Mouse (Mus musculus) thymus, postnatal 36 days (tissue): ENCODE measurements around the gene Tex101.
"Not testable (repeated sequence)": the region's sequence is repeated elsewhere in the genome, so short reads cannot be mapped to it uniquely, and the experiment has no call there.

ENCODE experiments used
- DNase-seq, 2 experiments: peaks; one replicate each; pipeline ENCODE4 v3.0.0; 2022; ENCODE audit warnings: mixed read lengths in 2 of 2

Gene Tex101

GRCm38 (mm10) chr7:24630116-24630880 is 46.2 kb downstream of the Tex101 start:
- DNase-seq: no peak

- no peak for DNase-seq
These were observed 46.8 kb downstream of the Tex101 start for GRCm38 (mm10) chr7:24629672-24630071.

- DNase-seq: peak; percentile 81 to 87
These were observed 47.5 kb downstream of the Tex101 start for GRCm38 (mm10) chr7:24628685-24629610.

GRCm38 (mm10) chr7:24622967-24623366 is 53.5 kb downstream of the Tex101 start:
- no peak for DNase-seq

- no peak for DNase-seq
These were observed 55.3 kb downstream of the Tex101 start for GRCm38 (mm10) chr7:24621193-24621592.

GRCm38 (mm10) chr7:24619671-24620397 is 56.6 kb downstream of the Tex101 start:
- DNase-seq: no peak

- not testable (repeated sequence) for DNase-seq
These were observed 58.1 kb downstream of the Tex101 start for GRCm38 (mm10) chr7:24618374-24618773.
